Mouse (Mus musculus) midbrain, embryonic 14.5 days (tissue): ENCODE measurements around the gene Kdm3a. TPM values are rescaled to one million over a fixed set of nuclear protein-coding genes. Genes with fewer than 3 reads are reported as not detected.

ENCODE experiments used
- ATAC-seq: fragments of 200-750 bp; cut with Nextera tagmentation; 2 replicates; pipeline ENCODE4 v1.8.0; 2017; ENCODE audit warnings: moderate number of reproducible peaks, moderate library complexity; ENCODE audit not compliant: low FRiP score, low TSS enrichment
- DNase-seq: peaks from one replicate; pipeline ENCODE4 v3.0.0-alpha.2; 2015
- H3K27ac ChIP-seq: fragments of 300-500 bp; sonication (generic); replicated peaks from 2 replicates; pipeline ENCODE4 v1.5.1; 2014; ENCODE audit warnings: mild to moderate bottlenecking, low read depth, low read length, moderate library complexity
- H3K27me3 ChIP-seq: fragments of 300-500 bp; sonication (generic); 2 replicates; pipeline ENCODE4 v1.6.1; 2014; ENCODE audit warnings: low read length, control low read depth, mixed read lengths; ENCODE audit not compliant: control insufficient read depth, insufficient read depth
- H3K36me3 ChIP-seq: fragments of 300-500 bp; sonication (generic); 2 replicates; pipeline ENCODE4 v1.6.1; 2014; ENCODE audit warnings: low read length, control low read depth; ENCODE audit not compliant: control insufficient read depth, insufficient read depth
- H3K4me1 ChIP-seq: fragments of 300-500 bp; sonication (generic); 2 replicates; pipeline ENCODE4 v1.6.1; 2014; ENCODE audit warnings: mild to moderate bottlenecking, antibody characterized with exemption, low read length, control low read depth; ENCODE audit not compliant: control insufficient read depth, insufficient read depth
- H3K4me2 ChIP-seq: fragments of 300-500 bp; sonication (generic); 2 replicates; pipeline ENCODE4 v1.6.1; 2014; ENCODE audit warnings: mild to moderate bottlenecking, low read length, moderate library complexity
- H3K4me3 ChIP-seq: fragments of 300-500 bp; sonication (generic); replicated peaks from 2 replicates; pipeline ENCODE4 v1.5.1; 2014; ENCODE audit warnings: low read depth, low read length
- H3K9ac ChIP-seq: fragments of 300-500 bp; sonication (generic); replicated peaks from 2 replicates; pipeline ENCODE4 v1.6.1; 2014; ENCODE audit warnings: mild to moderate bottlenecking, low read length, moderate library complexity
- H3K9me3 ChIP-seq: fragments of 300-500 bp; sonication (generic); 2 replicates; pipeline ENCODE4 v1.6.1; 2016; ENCODE audit warnings: low read length, control low read depth, mixed read lengths; ENCODE audit not compliant: control insufficient read depth
- WGBS: fragments of 180-500 bp; shearing (Covaris S2); extraction: QIAGEN DNeasy Blood & Tissue Kit; methylation state at CpG from one replicate; pipeline ENCODE4 v1.1.7; 2014; 5-methylcytosine and 5-hydroxymethylcytosine counted together
- polyA plus RNA-seq: library from polyadenylated mRNA; unstranded; fragments of >200 nt; fragmentation: Nextera tagmentation; extraction: Ambion mirVana; gene quantifications from 2 replicates; pipeline ENCODE4 v1.2.1, GENCODE M21; 2014

Kdm3a gene
- polyA plus RNA-seq, 1 experiment from 2014 or later, result 43.7 TPM

DNA sequence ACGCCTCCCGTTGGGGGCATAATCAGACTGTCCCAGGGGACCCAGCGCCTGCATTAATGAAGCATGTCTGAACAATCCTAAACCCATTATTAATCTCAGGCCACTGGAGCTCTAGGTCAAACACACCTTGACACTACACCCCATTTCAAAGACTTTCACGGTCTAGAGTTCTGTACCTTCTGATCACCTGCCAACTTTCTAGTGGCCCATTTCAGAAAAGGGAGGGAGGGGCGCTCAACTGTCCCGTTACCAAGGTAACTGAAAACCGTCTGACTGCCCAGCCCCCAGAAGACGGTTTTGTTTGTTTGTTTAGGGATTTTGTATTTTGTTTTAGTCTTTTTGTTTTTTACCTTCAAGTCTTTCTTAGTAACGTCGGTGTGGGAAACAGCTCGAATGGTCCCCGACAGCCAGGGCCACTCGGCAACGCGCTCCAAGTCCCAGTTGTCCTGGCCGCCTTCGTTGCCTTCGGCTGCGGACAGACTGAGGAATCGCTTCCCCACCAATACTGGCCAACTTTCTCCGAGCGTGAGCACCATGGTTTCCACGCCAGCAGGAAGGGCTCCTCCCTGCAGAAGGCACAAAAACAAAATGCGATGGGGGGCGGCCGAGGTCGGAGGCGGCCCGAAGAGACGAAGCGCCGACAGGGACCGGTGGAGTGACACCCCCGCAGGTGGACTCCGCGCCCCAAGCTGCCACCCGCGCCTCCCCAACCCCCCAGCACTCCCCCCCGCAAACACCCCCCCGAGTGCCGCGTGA is 906 bp downstream of the Kdm3a start:
- Histone ChIP-seq H3K4me1 (peaks cover 26% of the 10 kb centered on the region), H3K36me3 (peaks cover 16% of the 10 kb centered on the region), H3K27ac (peak overlapping the region; percentile 100), H3K4me3 (peak overlapping the region; percentile 88), H3K27me3 (no peaks in the 10 kb centered on the region), H3K9ac (peak overlapping the region; percentile 73), H3K4me2 (peak overlapping the region; percentile 75), H3K9me3 (no peaks in the 10 kb centered on the region; the same call in 1 of the 2 replicates)
- no peak for ATAC-seq
- DNase-seq, result peak; percentile 62
- under 1% methylated on average over 42 of the region's 42 CpGs for WGBS

DNA sequence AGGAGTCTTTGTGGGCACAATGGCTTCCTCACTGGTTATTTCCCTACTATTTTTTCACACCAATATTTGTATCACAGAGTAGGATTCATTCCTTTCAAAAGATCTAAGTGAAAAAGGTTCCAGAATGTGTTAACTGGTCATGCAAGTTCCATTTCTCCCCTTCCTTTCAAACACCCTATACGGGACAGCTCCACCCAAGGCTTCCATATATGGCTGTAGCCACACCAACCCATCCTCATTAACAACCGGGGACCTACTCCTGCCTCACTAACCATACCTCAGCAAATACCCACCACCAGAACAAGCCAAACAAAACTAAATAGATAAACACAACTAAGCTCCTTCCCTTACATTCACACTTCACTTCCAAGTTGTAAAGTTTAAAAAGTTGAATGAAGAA is 1.6 kb downstream of the Kdm3a start:
- 12% methylated on average over 2 of the region's 2 CpGs for WGBS
- ATAC-seq (no peak), DNase-seq (peak; percentile 4)
- H3K36me3 ChIP-seq, result peaks cover 22% of the 10 kb centered on the region
- H3K4me2 ChIP-seq, result peak overlapping the region; percentile 75
- no peaks in the 10 kb centered on the region; the same call in 1 of the 2 replicates for H3K9me3 ChIP-seq
- peak overlapping the region; percentile 88 for H3K4me3 ChIP-seq
- H3K4me1 ChIP-seq, result peaks cover 26% of the 10 kb centered on the region
- H3K27me3 ChIP-seq, result no peaks in the 10 kb centered on the region
- H3K9ac ChIP-seq, result peak overlapping the region; percentile 73; the same call in 1 of the 2 replicates
- H3K27ac ChIP-seq, result no peak overlapping the region

DNA sequence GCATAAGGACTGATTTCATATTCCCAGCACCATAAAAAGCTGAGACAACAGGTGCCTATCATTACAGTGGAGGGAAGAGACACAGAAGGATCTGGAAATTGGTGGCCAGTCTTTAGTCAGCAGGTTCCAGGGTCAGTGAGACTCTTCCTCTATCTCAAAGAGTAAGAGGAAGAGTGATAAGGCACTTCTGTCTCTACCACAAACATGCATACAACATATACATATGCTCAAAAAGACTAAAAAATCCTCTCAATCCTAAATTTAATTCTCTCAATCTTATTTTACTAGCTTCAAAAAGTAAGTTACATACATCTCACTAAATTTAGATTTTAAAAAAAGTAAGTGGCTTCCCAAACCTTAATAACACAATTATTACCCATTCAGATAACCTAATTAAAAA is 5.5 kb downstream of the Kdm3a start:
- Histone ChIP-seq H3K9me3 (no peaks in the 10 kb centered on the region), H3K4me3 (no peak overlapping the region), H3K9ac (no peak overlapping the region), H3K27me3 (no peaks in the 10 kb centered on the region), H3K4me2 (no peak overlapping the region), H3K36me3 (peaks cover 58% of the 10 kb centered on the region), H3K4me1 (peaks cover 26% of the 10 kb centered on the region), H3K27ac (no peak overlapping the region)
- DNase-seq (no peak), ATAC-seq (no peak)

DNA sequence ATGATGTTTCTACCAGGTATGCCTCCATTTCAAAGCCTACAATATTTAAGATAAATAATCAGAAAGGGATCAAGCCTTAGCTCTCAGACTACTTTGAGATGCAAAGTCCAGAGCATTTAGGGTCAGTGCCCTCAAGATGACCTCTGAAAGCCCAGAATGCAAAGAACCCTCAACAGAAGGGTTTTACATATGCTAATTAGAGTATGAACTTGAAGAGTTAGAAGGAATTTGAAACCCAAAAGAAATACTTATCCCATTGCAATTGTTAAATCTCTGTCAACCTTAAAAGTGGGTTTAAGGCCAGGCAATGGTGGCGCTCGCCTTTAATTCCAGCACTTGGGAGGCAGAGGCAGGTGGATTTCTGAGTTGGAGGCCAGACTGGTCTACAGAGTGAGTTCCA is 6.8 kb downstream of the Kdm3a start:
- 82% methylated on average over 2 of the region's 2 CpGs for WGBS
- H3K4me3 ChIP-seq, result no peak overlapping the region
- ATAC-seq (no peak), DNase-seq (no peak)
- H3K27me3 ChIP-seq, result no peaks in the 10 kb centered on the region
- no peak overlapping the region for H3K27ac ChIP-seq
- no peaks in the 10 kb centered on the region for H3K9me3 ChIP-seq
- no peak overlapping the region for H3K9ac ChIP-seq
- H3K4me1 ChIP-seq, result peaks cover 20% of the 10 kb centered on the region
- H3K36me3 ChIP-seq, result peaks cover 69% of the 10 kb centered on the region
- no peak overlapping the region for H3K4me2 ChIP-seq

DNA sequence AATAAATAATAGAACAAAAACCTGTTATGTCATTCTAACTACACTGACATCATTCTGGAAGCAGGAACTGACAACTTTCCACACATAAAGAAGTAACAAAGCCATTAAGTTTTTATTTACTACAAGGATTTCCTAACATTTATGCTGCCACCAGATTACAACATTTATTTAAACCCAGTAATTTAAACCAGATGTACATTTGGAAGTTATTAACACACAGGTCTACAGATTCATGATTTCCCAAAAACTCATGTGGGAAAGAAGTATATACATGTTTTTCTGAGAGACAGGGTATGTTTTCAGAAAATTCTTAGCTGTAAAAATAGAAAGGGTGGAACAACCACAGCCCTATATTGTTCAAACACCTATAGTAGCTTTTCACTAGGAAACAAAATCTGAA is 8.1 kb downstream of the Kdm3a start:
- H3K9me3 ChIP-seq, result no peaks in the 10 kb centered on the region
- ATAC-seq, result no peak
- no peak overlapping the region for H3K4me2 ChIP-seq
- H3K36me3 ChIP-seq, result peaks cover 79% of the 10 kb centered on the region
- H3K4me3 ChIP-seq, result no peak overlapping the region
- H3K27ac ChIP-seq, result no peak overlapping the region
- peaks cover 8% of the 10 kb centered on the region; the same call in 1 of the 2 replicates for H3K4me1 ChIP-seq
- H3K27me3 ChIP-seq, result no peaks in the 10 kb centered on the region
- no peak for DNase-seq
- H3K9ac ChIP-seq, result no peak overlapping the region

DNA sequence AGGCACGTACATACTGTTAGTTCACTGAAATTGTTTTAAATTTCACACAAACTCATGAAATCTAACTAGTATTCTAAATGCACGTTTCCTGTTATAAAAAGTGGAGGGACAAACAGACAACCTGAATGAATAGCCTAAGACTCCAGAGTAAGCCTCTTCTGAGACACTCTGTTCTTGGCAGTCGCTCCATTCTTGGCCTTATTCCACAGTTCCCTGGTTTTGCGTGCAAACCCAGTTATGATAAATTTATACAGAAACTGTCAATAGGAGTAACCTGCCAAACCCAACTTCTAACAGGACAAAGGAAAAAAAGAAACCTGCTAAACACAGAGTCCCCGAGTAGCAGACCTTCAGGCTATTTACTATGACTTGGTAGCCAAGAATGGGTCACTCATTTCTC is 10.8 kb downstream of the Kdm3a start:
- no peak for ATAC-seq
- no peaks in the 10 kb centered on the region for H3K4me1 ChIP-seq
- H3K27ac ChIP-seq, result no peak overlapping the region
- no peak overlapping the region for H3K4me3 ChIP-seq
- H3K36me3 ChIP-seq, result peaks cover 92% of the 10 kb centered on the region
- H3K9me3 ChIP-seq, result no peaks in the 10 kb centered on the region
- no peak overlapping the region for H3K4me2 ChIP-seq
- no peak for DNase-seq
- WGBS, result 89% methylated on average over 5 of the region's 5 CpGs
- no peaks in the 10 kb centered on the region for H3K27me3 ChIP-seq
- no peak overlapping the region for H3K9ac ChIP-seq

DNA sequence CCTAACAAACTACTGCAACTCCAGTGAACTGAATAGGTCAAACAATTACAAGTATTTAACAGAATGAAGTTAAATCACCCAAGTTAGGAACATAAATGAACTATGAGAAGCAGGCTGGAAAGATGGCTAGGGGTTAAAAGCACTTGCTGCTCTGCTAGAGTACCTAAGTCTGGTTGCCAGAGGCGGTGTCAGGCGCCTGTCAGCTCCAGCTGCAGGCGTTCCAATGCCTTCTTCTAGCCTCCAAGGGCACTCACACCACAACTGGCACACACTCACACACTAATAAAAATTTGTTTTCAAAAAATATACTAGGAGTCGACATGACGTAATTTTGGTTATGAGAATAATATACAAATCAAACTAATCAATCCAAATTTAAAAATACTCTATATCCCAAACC is 11.2 kb downstream of the Kdm3a start:
- Histone ChIP-seq H3K4me2 (no peak overlapping the region), H3K9ac (no peak overlapping the region), H3K9me3 (no peaks in the 10 kb centered on the region), H3K27ac (no peak overlapping the region), H3K4me1 (no peaks in the 10 kb centered on the region), H3K4me3 (no peak overlapping the region), H3K27me3 (no peaks in the 10 kb centered on the region), H3K36me3 (peaks cover 92% of the 10 kb centered on the region)
- WGBS, result 90% methylated on average over 5 of the region's 5 CpGs
- ATAC-seq (no peak), DNase-seq (no peak)

DNA sequence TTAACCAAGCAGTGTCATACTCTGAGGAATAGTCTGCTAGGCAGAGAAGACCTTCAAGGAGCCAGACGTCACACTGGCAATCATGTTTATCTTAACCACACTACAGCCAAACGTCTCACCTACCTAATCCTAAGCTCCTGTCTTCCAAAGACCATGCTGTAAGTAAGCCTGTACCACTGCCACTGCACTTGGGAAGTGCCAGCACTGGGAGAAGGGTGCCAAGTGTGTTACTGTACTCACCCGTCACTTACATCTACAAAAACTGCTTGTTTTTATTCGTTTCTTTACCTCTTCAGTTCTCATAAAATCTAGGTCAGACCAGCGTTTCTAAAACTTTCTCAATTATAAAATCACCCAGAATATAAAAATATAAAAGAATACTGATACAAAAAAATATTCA is 15.8 kb downstream of the Kdm3a start:
- 87% methylated on average over 5 of the region's 5 CpGs for WGBS
- Histone ChIP-seq H3K27me3 (no peaks in the 10 kb centered on the region), H3K9ac (no peak overlapping the region), H3K36me3 (peaks cover 83% of the 10 kb centered on the region), H3K9me3 (no peaks in the 10 kb centered on the region), H3K4me2 (no peak overlapping the region), H3K4me1 (no peaks in the 10 kb centered on the region), H3K4me3 (no peak overlapping the region), H3K27ac (no peak overlapping the region)
- ATAC-seq (no peak), DNase-seq (no peak)

DNA sequence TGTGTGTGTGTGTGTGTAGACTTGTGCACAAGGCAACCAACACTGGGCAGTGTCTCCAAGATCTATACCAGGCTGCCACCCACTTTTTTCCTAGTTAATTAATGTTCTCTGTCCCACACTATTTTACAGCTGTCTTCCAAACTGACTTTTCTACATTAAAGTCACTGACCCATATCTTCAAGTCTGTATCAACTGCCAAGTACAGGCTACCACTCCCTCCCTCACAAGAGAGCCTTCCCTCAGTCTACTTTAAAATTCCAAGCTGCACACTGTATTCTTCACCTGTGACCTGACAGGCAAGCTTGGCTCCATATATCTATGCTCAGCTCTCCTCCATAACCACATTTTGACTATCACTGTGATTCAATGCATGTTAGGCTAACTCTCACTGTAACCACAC is 19.6 kb downstream of the Kdm3a start:
- Histone ChIP-seq H3K9me3 (no peaks in the 10 kb centered on the region), H3K27ac (no peak overlapping the region), H3K36me3 (peaks cover 82% of the 10 kb centered on the region), H3K9ac (no peak overlapping the region), H3K4me3 (no peak overlapping the region), H3K4me2 (no peak overlapping the region), H3K27me3 (no peaks in the 10 kb centered on the region), H3K4me1 (no peaks in the 10 kb centered on the region)
- no peak for ATAC-seq
- no peak for DNase-seq
